Mouse (Mus musculus) liver, postnatal 0 days (tissue): ENCODE results near the gene Mybl2.

Experiments
- CTCF ChIP-seq: sonication (generic); IDR thresholded peaks from 2 replicates; pipeline ENCODE4 v1.5.1; 2016; ENCODE audit warnings: antibody characterized with exemption, low read depth
- EP300 ChIP-seq: IDR thresholded peaks from 2 replicates; pipeline ENCODE4 v1.6.1; 2016; ENCODE audit warnings: antibody characterized with exemption, low read depth, mild to moderate bottlenecking

- TF ChIP-seq CTCF = no peak
- TF ChIP-seq EP300 = no peak
Measured at GRCm38 (mm10) chr2:163039940-163040339, 14.5 kb upstream of the Mybl2 start.
